Mouse (Mus musculus): Measurements from ENCODE around the gene Psmd7. TPM values are rescaled to one million over a fixed set of nuclear protein-coding genes. Genes with fewer than 3 reads are reported as not detected.

Gene Psmd7
- polyA plus RNA-seq, 1 experiment from 2014 or later = 247 TPM

GRCm38 (mm10) chr8:107546154-107546553 lies 42.1 kb downstream of the Psmd7 start:
- 85% methylated on average over 4 of the region's 4 CpGs for WGBS
- Histone ChIP-seq H3K9ac (ENCODE audit: low read length) (no peak overlapping the region), H3K27ac (ENCODE audit: low read depth, low read length) (no peak overlapping the region), H3K4me2 (ENCODE audit: low read length) (no peak overlapping the region), H3K27me3 (replicated peaks; ENCODE audit: control insufficient read depth, insufficient read depth, low read length) (no peaks in the 10 kb centered on the region), H3K4me1 (ENCODE audit: control insufficient read depth, insufficient read depth, low read length) (no peaks in the 10 kb centered on the region), H3K36me3 (ENCODE audit: control insufficient read depth, insufficient read depth, low read length) (peaks cover 37% of the 10 kb centered on the region), H3K4me3 (ENCODE audit: low read depth, low read length) (no peak overlapping the region), H3K9me3 (replicated peaks; ENCODE audit: control insufficient read depth, low read length) (no peaks in the 10 kb centered on the region)
- ATAC-seq (no peak), DNase-seq (ENCODE audit: low spot score) (peak; percentile 4)

- ATAC-seq (no peak), DNase-seq (ENCODE audit: low spot score) (no peak)
- H3K27ac ChIP-seq (ENCODE audit: low read depth, low read length) = no peak overlapping the region
- no peaks in the 10 kb centered on the region for H3K9me3 ChIP-seq (replicated peaks; ENCODE audit: control insufficient read depth, low read length)
- no peaks in the 10 kb centered on the region for H3K4me1 ChIP-seq (ENCODE audit: control insufficient read depth, insufficient read depth, low read length)
- H3K4me2 ChIP-seq (ENCODE audit: low read length) = no peak overlapping the region
- H3K9ac ChIP-seq (ENCODE audit: low read length) = no peak overlapping the region
- peaks cover 39% of the 10 kb centered on the region for H3K36me3 ChIP-seq (ENCODE audit: control insufficient read depth, insufficient read depth, low read length)
- no peaks in the 10 kb centered on the region for H3K27me3 ChIP-seq (replicated peaks; ENCODE audit: control insufficient read depth, insufficient read depth, low read length)
- WGBS = 94% methylated on average over 11 of the region's 11 CpGs
- H3K4me3 ChIP-seq (ENCODE audit: low read depth, low read length) = no peak overlapping the region
These were observed 42.6 kb downstream of the Psmd7 start for GRCm38 (mm10) chr8:107545621-107546152.

GRCm38 (mm10) chr8:107544651-107545174 lies 43.6 kb downstream of the Psmd7 start:
- Histone ChIP-seq H3K4me1 (ENCODE audit: control insufficient read depth, insufficient read depth, low read length) (no peaks in the 10 kb centered on the region), H3K27ac (ENCODE audit: low read depth, low read length) (peak overlapping the region; percentile 14; the same call in 1 of the 2 replicates), H3K9ac (ENCODE audit: low read length) (no peak overlapping the region), H3K27me3 (replicated peaks; ENCODE audit: control insufficient read depth, insufficient read depth, low read length) (no peaks in the 10 kb centered on the region), H3K9me3 (replicated peaks; ENCODE audit: control insufficient read depth, low read length) (no peaks in the 10 kb centered on the region), H3K4me3 (ENCODE audit: low read depth, low read length) (no peak overlapping the region), H3K36me3 (ENCODE audit: control insufficient read depth, insufficient read depth, low read length) (peaks cover 35% of the 10 kb centered on the region), H3K4me2 (ENCODE audit: low read length) (no peak overlapping the region)
- DNase-seq (ENCODE audit: low spot score) (no peak), ATAC-seq (no peak)
- WGBS = 58% methylated on average over 10 of the region's 10 CpGs

- H3K9ac ChIP-seq (ENCODE audit: low read length) = no peak overlapping the region
- H3K27ac ChIP-seq (ENCODE audit: low read depth, low read length) = no peak overlapping the region
- peaks cover 33% of the 10 kb centered on the region for H3K36me3 ChIP-seq (ENCODE audit: control insufficient read depth, insufficient read depth, low read length)
- no peaks in the 10 kb centered on the region for H3K27me3 ChIP-seq (replicated peaks; ENCODE audit: control insufficient read depth, insufficient read depth, low read length)
- H3K4me2 ChIP-seq (ENCODE audit: low read length) = no peak overlapping the region
- 82% methylated on average over 8 of the region's 8 CpGs for WGBS
- ATAC-seq (no peak), DNase-seq (ENCODE audit: low spot score) (no peak)
- H3K9me3 ChIP-seq (replicated peaks; ENCODE audit: control insufficient read depth, low read length) = no peaks in the 10 kb centered on the region
- H3K4me1 ChIP-seq (ENCODE audit: control insufficient read depth, insufficient read depth, low read length) = no peaks in the 10 kb centered on the region
- H3K4me3 ChIP-seq (ENCODE audit: low read depth, low read length) = no peak overlapping the region
These were observed 44.1 kb downstream of the Psmd7 start for GRCm38 (mm10) chr8:107544211-107544610.

GRCm38 (mm10) chr8:107543714-107544113 lies 44.5 kb downstream of the Psmd7 start:
- no peak overlapping the region for H3K4me2 ChIP-seq (ENCODE audit: low read length)
- no peaks in the 10 kb centered on the region for H3K9me3 ChIP-seq (replicated peaks; ENCODE audit: control insufficient read depth, low read length)
- H3K27me3 ChIP-seq (replicated peaks; ENCODE audit: control insufficient read depth, insufficient read depth, low read length) = no peaks in the 10 kb centered on the region
- peaks cover 32% of the 10 kb centered on the region for H3K36me3 ChIP-seq (ENCODE audit: control insufficient read depth, insufficient read depth, low read length)
- no peaks in the 10 kb centered on the region for H3K4me1 ChIP-seq (ENCODE audit: control insufficient read depth, insufficient read depth, low read length)
- 97% methylated on average over 10 of the region's 11 CpGs for WGBS
- no peak overlapping the region for H3K9ac ChIP-seq (ENCODE audit: low read length)
- ATAC-seq (no peak), DNase-seq (ENCODE audit: low spot score) (no peak)
- no peak overlapping the region for H3K4me3 ChIP-seq (ENCODE audit: low read depth, low read length)
- no peak overlapping the region for H3K27ac ChIP-seq (ENCODE audit: low read depth, low read length)

- WGBS = 90% methylated on average over 3 of the region's 3 CpGs
- Histone ChIP-seq H3K9ac (ENCODE audit: low read length) (no peak overlapping the region), H3K36me3 (ENCODE audit: control insufficient read depth, insufficient read depth, low read length) (peaks cover 37% of the 10 kb centered on the region), H3K4me1 (ENCODE audit: control insufficient read depth, insufficient read depth, low read length) (no peaks in the 10 kb centered on the region), H3K27ac (ENCODE audit: low read depth, low read length) (no peak overlapping the region), H3K9me3 (replicated peaks; ENCODE audit: control insufficient read depth, low read length) (no peaks in the 10 kb centered on the region), H3K27me3 (replicated peaks; ENCODE audit: control insufficient read depth, insufficient read depth, low read length) (no peaks in the 10 kb centered on the region), H3K4me2 (ENCODE audit: low read length) (no peak overlapping the region), H3K4me3 (ENCODE audit: low read depth, low read length) (no peak overlapping the region)
- no peak for DNase-seq (ENCODE audit: low spot score)
- no peak for ATAC-seq
These were observed 46.1 kb downstream of the Psmd7 start for GRCm38 (mm10) chr8:107542151-107542550.

GRCm38 (mm10) chr8:107541369-107541768 lies 46.9 kb downstream of the Psmd7 start:
- Histone ChIP-seq H3K4me1 (ENCODE audit: control insufficient read depth, insufficient read depth, low read length) (no peaks in the 10 kb centered on the region), H3K27ac (ENCODE audit: low read depth, low read length) (no peak overlapping the region), H3K4me3 (ENCODE audit: low read depth, low read length) (no peak overlapping the region), H3K4me2 (ENCODE audit: low read length) (no peak overlapping the region), H3K9ac (ENCODE audit: low read length) (no peak overlapping the region), H3K9me3 (replicated peaks; ENCODE audit: control insufficient read depth, low read length) (no peaks in the 10 kb centered on the region), H3K36me3 (ENCODE audit: control insufficient read depth, insufficient read depth, low read length) (peaks cover 31% of the 10 kb centered on the region), H3K27me3 (replicated peaks; ENCODE audit: control insufficient read depth, insufficient read depth, low read length) (no peaks in the 10 kb centered on the region)
- ATAC-seq = no peak
- 93% methylated on average over 4 of the region's 4 CpGs for WGBS
- no peak for DNase-seq (ENCODE audit: low spot score)

- no peaks in the 10 kb centered on the region for H3K27me3 ChIP-seq (replicated peaks; ENCODE audit: control insufficient read depth, insufficient read depth, low read length)
- no peak overlapping the region for H3K4me3 ChIP-seq (ENCODE audit: low read depth, low read length)
- ATAC-seq = no peak
- H3K4me2 ChIP-seq (ENCODE audit: low read length) = no peak overlapping the region
- H3K36me3 ChIP-seq (ENCODE audit: control insufficient read depth, insufficient read depth, low read length) = peaks cover 25% of the 10 kb centered on the region
- DNase-seq (ENCODE audit: low spot score) = no peak
- no peaks in the 10 kb centered on the region for H3K4me1 ChIP-seq (ENCODE audit: control insufficient read depth, insufficient read depth, low read length)
- WGBS = 92% methylated on average over 12 of the region's 12 CpGs
- no peak overlapping the region for H3K9ac ChIP-seq (ENCODE audit: low read length)
- no peaks in the 10 kb centered on the region for H3K9me3 ChIP-seq (replicated peaks; ENCODE audit: control insufficient read depth, low read length)
- no peak overlapping the region for H3K27ac ChIP-seq (ENCODE audit: low read depth, low read length)
These were observed 47.6 kb downstream of the Psmd7 start for GRCm38 (mm10) chr8:107540623-107541022.

- H3K9me3 ChIP-seq (replicated peaks; ENCODE audit: control insufficient read depth, low read length) = no peaks in the 10 kb centered on the region
- no peak for DNase-seq (ENCODE audit: low spot score)
- 88% methylated on average over 4 of the region's 4 CpGs for WGBS
- H3K4me3 ChIP-seq (ENCODE audit: low read depth, low read length) = no peak overlapping the region
- H3K27ac ChIP-seq (ENCODE audit: low read depth, low read length) = no peak overlapping the region
- H3K4me1 ChIP-seq (ENCODE audit: control insufficient read depth, insufficient read depth, low read length) = no peaks in the 10 kb centered on the region
- H3K9ac ChIP-seq (ENCODE audit: low read length) = no peak overlapping the region
- H3K27me3 ChIP-seq (replicated peaks; ENCODE audit: control insufficient read depth, insufficient read depth, low read length) = no peaks in the 10 kb centered on the region
- peaks cover 22% of the 10 kb centered on the region for H3K36me3 ChIP-seq (ENCODE audit: control insufficient read depth, insufficient read depth, low read length)
- ATAC-seq = no peak
- no peak overlapping the region for H3K4me2 ChIP-seq (ENCODE audit: low read length)
These were observed 50.8 kb downstream of the Psmd7 start for GRCm38 (mm10) chr8:107537472-107537871.
